Mouse (Mus musculus): ENCODE results near the gene Iqcb1. TPM values are rescaled to one million over a fixed set of nuclear protein-coding genes. Genes with fewer than 3 reads are reported as not detected.

The Iqcb1 gene
- total and polyA plus RNA-seq, 3 experiments: 41.0 to 47.7 (median 46.4) TPM

GRCm38 (mm10) chr16:36816916-36817315 lies 11.3 kb upstream of the Iqcb1 start:
- Histone ChIP-seq H3K36me3 (replicated peaks in 1 of 2; ENCODE audit: control insufficient read depth in 1 of 2, insufficient read depth in 1 of 2, low read length in 1 of 2) (no peaks in the 10 kb centered on the region), H3K9ac (ENCODE audit: insufficient read depth, low read depth) (no peak overlapping the region), H3K9me3 (replicated peaks; ENCODE audit: low read length) (no peaks in the 10 kb centered on the region), H3K79me2 (replicated peaks; ENCODE audit: control insufficient read depth, extremely low read depth, insufficient read depth, poor library complexity, severe bottlenecking) (no peaks in the 10 kb centered on the region), H3K27me3 (replicated peaks) (no peaks in the 10 kb centered on the region), H3K4me2 (ENCODE audit: insufficient read depth, low read depth, poor library complexity, severe bottlenecking) (no peak overlapping the region), H3K4me3 (replicated peaks in 1 of 3; ENCODE audit: low read depth in 2 of 3, low read length in 2 of 3, poor library complexity in 1 of 3) (no peak overlapping the region), H3K27ac (ENCODE audit: insufficient read depth, low read depth) (no peak overlapping the region), H3K4me1 (ENCODE audit: control insufficient read depth in 1 of 2, insufficient read depth in 2 of 2) (peaks cover 5 to 18% of the 10 kb centered on the region in 2 experiments)
- dilution Hi-C loops (cut with MboI; ENCODE audit: extremely low pct_ligation_motif_present, extremely low pct_unique_long_range_greater_than_20kb, low sequenced_read_pairs) (no loop called here), in situ Hi-C loops (cut with MboI; ENCODE audit: low pct_ligation_motif_present, low pct_unique_long_range_greater_than_20kb, low sequenced_read_pairs) (loop anchor here (10.0 kb wide), 2 partner anchors 182 to 352 kb away; no protein-coding TSS in a partner anchor)
- no peak for TF ChIP-seq EP300 (IDR thresholded peaks at IDR 0.05; ENCODE audit: low read length)
- no peak for TF ChIP-seq RCOR1 (conservative IDR thresholded peaks at IDR 0.05; ENCODE audit: low read depth, low read length)
- TF ChIP-seq MAFK (IDR thresholded peaks at IDR 0.05; ENCODE audit: insufficient replicate concordance, low read length): no peak
- TF ChIP-seq E2F4 (IDR thresholded peaks at IDR 0.05; ENCODE audit: insufficient replicate concordance, low read depth, low read length): 0 out of 2 replicates have a peak, but pooled peaks have one; percentile 34
- no peak for TF ChIP-seq SMC3 (IDR thresholded peaks at IDR 0.05; ENCODE audit: low read depth, low read length)
- no peak for TF ChIP-seq GABPA (IDR thresholded peaks at IDR 0.05; ENCODE audit: insufficient replicate concordance, low read depth, low read length)
- TF ChIP-seq TCF12 (IDR thresholded peaks at IDR 0.05; ENCODE audit: low read depth, low read length): no peak; the same call in 1 of the 2 replicates
- TF ChIP-seq CHD2 (IDR thresholded peaks at IDR 0.05; ENCODE audit: low read length): no peak
- no peak for TF ChIP-seq IRF4 (IDR thresholded peaks at IDR 0.05; ENCODE audit: low read depth, low read length)
- peak; percentile 43; the same call in 1 of the 2 replicates for TF ChIP-seq MAX (IDR thresholded peaks at IDR 0.05; ENCODE audit: low read length)
- no peak for TF ChIP-seq USF2 (conservative IDR thresholded peaks at IDR 0.05; ENCODE audit: low read depth, low read length)
- TF ChIP-seq NRF1 (IDR thresholded peaks at IDR 0.05; ENCODE audit: low read depth, low read length): no peak
- no peak for TF ChIP-seq ELF1 (IDR thresholded peaks at IDR 0.05; ENCODE audit: low read depth, low read length)
- TF ChIP-seq USF1 (IDR thresholded peaks at IDR 0.05; ENCODE audit: low read depth, low read length): no peak
- peak; percentile 48; the same call in 1 of the 2 replicates for TF ChIP-seq NELFE (IDR thresholded peaks at IDR 0.05; ENCODE audit: low read depth, low read length)
- TF ChIP-seq SIN3A (IDR thresholded peaks at IDR 0.05; ENCODE audit: low read length): no peak
- no peak for TF ChIP-seq CTCF (conservative IDR thresholded peaks at IDR 0.05 in 1 of 2, IDR thresholded peaks at IDR 0.05 in 1 of 2; ENCODE audit: low read depth in 2 of 2, low read length in 2 of 2)
- TF ChIP-seq PAX5 (IDR thresholded peaks at IDR 0.05; ENCODE audit: low read length): no peak
- no peak for TF ChIP-seq MYC (IDR thresholded peaks at IDR 0.05; ENCODE audit: low read depth, low read length)
- TF ChIP-seq ETS1 (conservative IDR thresholded peaks at IDR 0.05; ENCODE audit: low read depth, low read length): no peak
- no peak for TF ChIP-seq BHLHE40 (IDR thresholded peaks at IDR 0.05; ENCODE audit: low read depth, low read length)
- 0 out of 2 replicates have a peak, but pooled peaks have one; percentile 24 for TF ChIP-seq MEF2A (IDR thresholded peaks at IDR 0.05; ENCODE audit: borderline replicate concordance, low read depth, low read length)
- 0 out of 2 replicates have a peak, but pooled peaks have one; percentile 26 for TF ChIP-seq CHD1 (IDR thresholded peaks at IDR 0.05; ENCODE audit: low read depth, low read length)
- no peak for TF ChIP-seq ZC3H11A (IDR thresholded peaks at IDR 0.05; ENCODE audit: low read depth, low read length)
- no peak for TF ChIP-seq ZNF384 (IDR thresholded peaks at IDR 0.05; ENCODE audit: low read depth, low read length)
- TF ChIP-seq RAD21 (IDR thresholded peaks at IDR 0.05; ENCODE audit: low read depth, low read length): no peak
- TF ChIP-seq ZKSCAN1 (IDR thresholded peaks at IDR 0.05; ENCODE audit: borderline replicate concordance, low read depth, low read length): no peak
- no peak for DNase-seq (ENCODE audit: extremely low read depth)

Measured in CH12.LX (cell line).